Mouse (Mus musculus) c-Kit-positive CD71-negative TER-119-negative erythroid progenitor cells, embryonic 14.5 days (primary cell): ENCODE data around the gene Myrf.

ENCODE experiments used
- DNase-seq: peaks from one replicate; pipeline ENCODE4 v3.0.0-alpha.2; 2013; ENCODE audit warnings: low read depth

Gene Myrf

GRCm38 (mm10) chr19:10240654-10241305 lies at the start of gene Myrf:
Gene Myrf (minus strand): TSS chr19:10240748.
- DNase-seq: peak; percentile 65

GRCm38 (mm10) chr19:10289609-10290150 lies 49.1 kb upstream of the Myrf start:
- no peak for DNase-seq

- DNase-seq: no peak
Measured at GRCm38 (mm10) chr19:10288125-10289040, 47.8 kb upstream of the Myrf start.

- no peak for DNase-seq
Measured at GRCm38 (mm10) chr19:10286458-10286872, 45.9 kb upstream of the Myrf start.

- no peak for DNase-seq
Measured at GRCm38 (mm10) chr19:10280771-10281540, 40.4 kb upstream of the Myrf start.

- no peak for DNase-seq
Measured at GRCm38 (mm10) chr19:10279668-10280067, 39.1 kb upstream of the Myrf start.

GRCm38 (mm10) chr19:10278669-10279324 lies 38.2 kb upstream of the Myrf start:
- no peak for DNase-seq

- no peak for DNase-seq
Measured at GRCm38 (mm10) chr19:10277759-10278158, 37.2 kb upstream of the Myrf start.

- no peak for DNase-seq
Measured at GRCm38 (mm10) chr19:10277331-10277730, 36.8 kb upstream of the Myrf start.

GRCm38 (mm10) chr19:10276483-10277144 lies 36.1 kb upstream of the Myrf start:
- no peak for DNase-seq

GRCm38 (mm10) chr19:10274056-10274455 lies 33.5 kb upstream of the Myrf start:
- DNase-seq: no peak

- DNase-seq: no peak
Measured at GRCm38 (mm10) chr19:10272746-10273145, 32.2 kb upstream of the Myrf start.

- DNase-seq: no peak
Measured at GRCm38 (mm10) chr19:10271592-10271991, 31.0 kb upstream of the Myrf start.

- no peak for DNase-seq
Measured at GRCm38 (mm10) chr19:10270356-10270755, 29.8 kb upstream of the Myrf start.

- no peak for DNase-seq
Measured at GRCm38 (mm10) chr19:10268851-10269250, 28.3 kb upstream of the Myrf start.

- DNase-seq: no peak
Measured at GRCm38 (mm10) chr19:10267953-10268352, 27.4 kb upstream of the Myrf start.

GRCm38 (mm10) chr19:10267057-10267456 lies 26.5 kb upstream of the Myrf start:
- no peak for DNase-seq

- peak; percentile 62 for DNase-seq
Measured at GRCm38 (mm10) chr19:10266196-10266850, 25.8 kb upstream of the Myrf start.

GRCm38 (mm10) chr19:10261369-10261768 lies 20.8 kb upstream of the Myrf start:
- no peak for DNase-seq

GRCm38 (mm10) chr19:10258279-10259011 lies 17.9 kb upstream of the Myrf start:
- peak; percentile 60 for DNase-seq
